Mouse (Mus musculus) left cerebral cortex, postnatal 14 days (tissue): ENCODE measurements around the gene Fnd3c2. TPM values are rescaled to one million over a fixed set of nuclear protein-coding genes. Genes with fewer than 3 reads are reported as not detected.
"Not testable (repeated sequence)": the region's sequence is repeated elsewhere in the genome, so short reads cannot be mapped to it uniquely, and the experiment has no call there.

Experiments used
- DNase-seq, 2 experiments: peaks; one replicate each; pipeline ENCODE4 v3.0.0; 2021 to 2022; ENCODE audit warnings: low spot score in 2 of 2, mixed read lengths in 1 of 2
- intact Hi-C: fragments of 180-260 bp; cut with DNase I; formaldehyde crosslinking; loops from one replicate; pipeline ENCODE4 v1.15.1; 2025
- long read RNA-seq, 2 experiments: library from polyadenylated mRNA; stranded (forward); transcript quantifications; one replicate each; pipeline ENCODE4 v2.0.0; 2021
- total RNA-seq, 2 experiments: library from RNA; stranded (reverse); gene quantifications; 2 replicates each; pipeline ENCODE4 v1.2.3; 2021

Gene Fnd3c2
- not detected for total RNA-seq
- long read RNA-seq, experiment 1, result 0 reads
- long read RNA-seq, experiment 2, result 0 reads

GRCm38 (mm10) chrX:106255276-106255675 lies at the start of gene Fnd3c2:
Gene Fnd3c2 (minus strand): TSS chrX:106255376.
- DNase-seq, result no peak
- intact Hi-C loops, result no loop called here

GRCm38 (mm10) chrX:106284441-106284840 lies 29.3 kb upstream of the Fnd3c2 start:
- intact Hi-C loops, result no loop called here
- no peak for DNase-seq

- intact Hi-C loops, result no loop called here
- no peak for DNase-seq
These were observed 34.1 kb downstream of the Fnd3c2 start, which contains the start of gene Taf9b for GRCm38 (mm10) chrX:106221058-106221457. Gene Taf9b (minus strand): TSS chrX:106221158.

- intact Hi-C loops, result loop anchor here (5.0 kb wide), 1 partner anchor 168 kb away; no protein-coding TSS in a partner anchor
- peak; percentile 66 to 72 for DNase-seq
These were observed 35.8 kb downstream of the Fnd3c2 start for GRCm38 (mm10) chrX:106219171-106220032.

- intact Hi-C loops, result no loop called here
- no peak for DNase-seq
These were observed 46.1 kb downstream of the Fnd3c2 start for GRCm38 (mm10) chrX:106209100-106209499.

GRCm38 (mm10) chrX:106198904-106199303 lies 56.3 kb downstream of the Fnd3c2 start:
- peak in 1 of 2 experiments; percentile 24 for DNase-seq
- intact Hi-C loops, result no loop called here

- intact Hi-C loops, result no loop called here
- DNase-seq, result no peak
These were observed 57.9 kb downstream of the Fnd3c2 start for GRCm38 (mm10) chrX:106197308-106197707.

GRCm38 (mm10) chrX:106194361-106194760 lies 60.8 kb downstream of the Fnd3c2 start:
- DNase-seq, intact Hi-C loops: not testable (repeated sequence)

DNA sequence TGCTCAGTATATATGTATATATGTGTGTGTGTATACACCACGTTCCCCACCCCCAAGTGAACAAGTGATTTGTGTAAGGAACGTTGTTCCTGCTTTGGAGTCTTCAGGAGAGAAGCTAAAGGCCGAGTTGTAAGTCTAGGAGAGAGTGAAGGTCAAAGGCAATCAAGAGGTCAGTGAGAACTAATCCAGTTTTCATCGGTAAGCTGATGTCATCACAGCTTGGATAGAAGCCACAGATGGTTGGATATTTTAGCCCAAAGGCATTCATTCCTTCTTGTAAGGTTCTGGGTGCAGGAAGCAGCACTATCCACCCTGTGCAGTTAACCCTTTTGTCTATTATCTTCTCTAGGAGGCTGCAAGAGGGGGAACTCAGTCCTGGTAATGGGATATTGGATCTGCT lies 65.1 kb downstream of the Fnd3c2 start:
- no peak for DNase-seq
- intact Hi-C loops, result no loop called here

GRCm38 (mm10) chrX:106189356-106189755 lies 65.8 kb downstream of the Fnd3c2 start:
- DNase-seq, result no peak
- intact Hi-C loops, result no loop called here

DNA sequence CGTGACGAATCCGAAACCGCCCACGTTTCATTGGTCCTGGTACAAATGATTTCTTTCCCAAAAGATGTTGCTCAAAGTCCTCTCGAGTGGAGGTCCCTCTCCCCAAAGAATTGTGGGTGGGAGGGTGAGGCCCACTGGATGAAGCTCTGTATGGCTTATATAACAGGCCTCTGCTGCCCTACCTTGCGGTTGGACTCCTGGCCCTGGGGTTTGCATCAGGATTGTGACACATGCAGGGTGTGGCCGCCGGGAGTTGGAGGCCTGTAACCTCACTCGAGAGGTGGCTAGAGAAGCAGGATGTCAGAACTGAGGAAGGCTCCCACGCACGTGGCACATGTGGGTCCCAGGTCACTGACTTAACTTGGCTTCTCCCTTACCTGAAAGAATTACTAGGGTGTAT lies 67.4 kb downstream of the Fnd3c2 start:
- peak in 1 of 2 experiments; percentile 15 for DNase-seq
- intact Hi-C loops, result no loop called here

- intact Hi-C loops, result no loop called here
These were observed 68.2 kb downstream of the Fnd3c2 start, which contains the start of gene Pgk1 for GRCm38 (mm10) chrX:106186713-106187649. Gene Pgk1 (plus strand): TSS chrX:106187100.

DNA sequence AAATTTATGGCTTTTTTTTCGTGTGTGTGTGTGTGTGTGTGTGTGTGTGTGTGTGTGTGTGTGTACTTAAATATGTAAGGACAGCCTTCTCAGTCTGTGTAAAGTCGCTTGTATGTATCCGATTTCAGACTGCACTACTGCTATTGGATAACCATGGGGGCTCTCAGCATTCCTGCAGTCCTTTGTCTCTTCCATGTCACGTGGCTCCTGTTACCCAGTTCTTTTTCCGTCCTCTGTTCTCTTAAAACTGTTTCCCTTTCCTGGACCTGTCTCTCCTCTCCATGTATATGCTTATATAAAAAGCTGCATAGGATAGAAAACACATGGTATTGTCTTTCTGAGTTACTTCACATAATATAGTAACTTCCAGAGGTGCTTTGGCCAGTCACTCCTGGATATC lies 69.5 kb downstream of the Fnd3c2 start:
- DNase-seq, result no peak
- intact Hi-C loops, result no loop called here

More at GRCm38 (mm10) chrX:106186713-106187649, 68.2 kb downstream of the Fnd3c2 start, which contains the start of gene Pgk1:
- peak; percentile 92 to 94 for DNase-seq

Other genes with a start within 250 kb of the Fnd3c2 start
- gene Magt1, start 243.5 kb downstream of the Fnd3c2 start, total RNA-seq, result 10 to 100 TPM; 13.5 to 16.0 TPM
- gene Cox7b, start 239.7 kb downstream of the Fnd3c2 start, total RNA-seq, result 100 to 1,000 TPM; 373 to 414 TPM
- 1 to 10 TPM; 7.1 to 9.3 TPM for gene Atp7a, start 228.1 kb downstream of the Fnd3c2 start, total RNA-seq
- 1 to 10 TPM; 1.3 to 1.7 TPM for gene Tlr13, start 112.2 kb downstream of the Fnd3c2 start, total RNA-seq
- 100 to 1,000 TPM; 408 to 434 TPM for gene Pgk1, start 68.3 kb downstream of the Fnd3c2 start, total RNA-seq
- 10 to 100 TPM; 23.0 to 25.9 TPM for gene Taf9b, start 34.2 kb downstream of the Fnd3c2 start, total RNA-seq
- not detected for gene Fndc3c1, start 230.0 kb upstream of the Fnd3c2 start, total RNA-seq